Mouse (Mus musculus): ENCODE measurements around the gene Gm49391.

- no peak for TF ChIP-seq CTCF (IDR thresholded peaks at IDR 0.05)
- TF ChIP-seq EP300 (IDR thresholded peaks at IDR 0.05) = no peak
Measured at GRCm38 (mm10) chr13:60864281-60864680, 72.1 kb downstream of the Gm49391 start, which contains the start of gene 4930486L24Rik.

Measured in lung, postnatal 0 days (tissue).